Mouse (Mus musculus) liver, postnatal 0 days (tissue): Measurements from ENCODE around the gene Lsp1. TPM values are rescaled to one million over a fixed set of nuclear protein-coding genes. Genes with fewer than 3 reads are reported as not detected.

Source experiments
- ATAC-seq: fragments of 200-750 bp; cut with Nextera tagmentation; 2 replicates; pipeline ENCODE4 v1.8.0; 2017; ENCODE audit warnings: mild to moderate bottlenecking, moderate library complexity
- DNase-seq: peaks from one replicate; pipeline ENCODE4 v3.0.0-alpha.2; 2016
- H3K27ac ChIP-seq: fragments of 300-500 bp; sonication (generic); 2 replicates; pipeline ENCODE4 v1.5.1; 2014; ENCODE audit warnings: antibody characterized with exemption, moderate library complexity, mild to moderate bottlenecking, low read depth
- H3K27me3 ChIP-seq: fragments of 300-500 bp; sonication (generic); 2 replicates; pipeline ENCODE4 v1.6.1; 2014; ENCODE audit warnings: low read length, control low read depth, mixed read lengths; ENCODE audit not compliant: insufficient read depth
- H3K36me3 ChIP-seq: fragments of 300-500 bp; sonication (generic); replicated peaks from 2 replicates; pipeline ENCODE4 v1.6.1; 2014; ENCODE audit warnings: mild to moderate bottlenecking, control low read depth, low read length, moderate library complexity, mixed read lengths; ENCODE audit not compliant: insufficient read depth
- H3K4me1 ChIP-seq: fragments of 300-500 bp; sonication (generic); 2 replicates; pipeline ENCODE4 v1.6.1; 2014; ENCODE audit warnings: antibody characterized with exemption, mild to moderate bottlenecking, control low read depth; ENCODE audit not compliant: insufficient read depth
- H3K4me2 ChIP-seq: fragments of 300-500 bp; sonication (generic); 2 replicates; pipeline ENCODE4 v1.6.1; 2014; ENCODE audit warnings: low read depth, mild to moderate bottlenecking, low read length, moderate library complexity, mixed read lengths
- H3K4me3 ChIP-seq: fragments of 300-500 bp; sonication (generic); 2 replicates; pipeline ENCODE4 v1.5.1; 2014; ENCODE audit warnings: low read depth, low read length
- H3K9ac ChIP-seq: fragments of 300-500 bp; sonication (generic); replicated peaks from 2 replicates; pipeline ENCODE4 v1.6.1; 2014; ENCODE audit warnings: mild to moderate bottlenecking, moderate library complexity
- H3K9me3 ChIP-seq: fragments of 300-500 bp; sonication (generic); 2 replicates; pipeline ENCODE4 v1.6.1; 2016; ENCODE audit warnings: mild to moderate bottlenecking, control low read depth, low read length, mixed read lengths
- CTCF ChIP-seq: sonication (generic); IDR thresholded peaks from 2 replicates; pipeline ENCODE4 v1.5.1; 2016; ENCODE audit warnings: antibody characterized with exemption, low read depth
- EP300 ChIP-seq: IDR thresholded peaks from 2 replicates; pipeline ENCODE4 v1.6.1; 2016; ENCODE audit warnings: antibody characterized with exemption, low read depth, mild to moderate bottlenecking
- WGBS: fragments of 180-500 bp; shearing (Covaris S2); extraction: QIAGEN DNeasy Blood & Tissue Kit; methylation state at CpG from one replicate; pipeline ENCODE4 v1.1.7; 2014; ENCODE audit not compliant: insufficient replicate concordance; 5-methylcytosine and 5-hydroxymethylcytosine counted together
- polyA plus RNA-seq: library from polyadenylated mRNA; unstranded; fragments of >200 nt; fragmentation: Nextera tagmentation; extraction: Ambion mirVana; gene quantifications from 2 replicates; pipeline ENCODE4 v1.2.1, GENCODE M21; 2015

Gene Lsp1
- polyA plus RNA-seq, 1 experiment from 2014 or later = 31.5 TPM

DNA sequence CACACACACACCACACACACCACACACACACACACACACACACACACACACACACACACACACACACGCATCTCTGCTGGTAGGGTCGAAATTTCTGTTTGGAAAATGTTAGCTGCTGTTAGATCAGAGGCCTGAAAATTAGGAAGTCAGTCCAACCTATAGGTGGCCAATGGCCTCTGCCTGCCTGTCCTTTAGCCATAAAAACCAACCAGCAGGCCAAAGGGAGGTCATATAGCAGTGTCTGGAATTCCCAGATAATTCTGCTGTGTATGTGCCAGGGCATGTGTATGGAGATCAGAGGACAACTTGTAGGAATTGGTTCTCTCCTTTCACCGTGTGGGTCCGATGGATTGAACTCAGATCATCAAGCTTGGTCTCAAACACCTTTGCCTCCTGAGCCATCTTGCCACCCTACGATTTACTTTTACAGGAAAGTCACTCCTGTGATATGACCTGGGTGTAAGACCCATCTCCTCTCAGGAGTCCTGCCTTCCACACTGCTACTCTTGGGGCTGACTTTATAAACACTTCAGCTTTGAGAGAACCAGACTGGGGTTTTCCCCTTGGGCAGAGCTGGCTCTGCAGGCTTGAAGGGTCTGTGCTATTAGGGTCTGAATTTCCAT is 1.8 kb upstream of the Lsp1 start:
- Histone ChIP-seq H3K9ac (no peak overlapping the region), H3K9me3 (no peaks in the 10 kb centered on the region), H3K4me2 (no peak overlapping the region), H3K27me3 (no peaks in the 10 kb centered on the region), H3K36me3 (no peaks in the 10 kb centered on the region), H3K4me3 (no peak overlapping the region), H3K4me1 (peaks cover 10% of the 10 kb centered on the region), H3K27ac (no peak overlapping the region)
- no peak for DNase-seq
- ATAC-seq = no peak
- no peak for TF ChIP-seq EP300
- TF ChIP-seq CTCF = no peak
- WGBS = 76% methylated on average over 5 of the region's 5 CpGs

DNA sequence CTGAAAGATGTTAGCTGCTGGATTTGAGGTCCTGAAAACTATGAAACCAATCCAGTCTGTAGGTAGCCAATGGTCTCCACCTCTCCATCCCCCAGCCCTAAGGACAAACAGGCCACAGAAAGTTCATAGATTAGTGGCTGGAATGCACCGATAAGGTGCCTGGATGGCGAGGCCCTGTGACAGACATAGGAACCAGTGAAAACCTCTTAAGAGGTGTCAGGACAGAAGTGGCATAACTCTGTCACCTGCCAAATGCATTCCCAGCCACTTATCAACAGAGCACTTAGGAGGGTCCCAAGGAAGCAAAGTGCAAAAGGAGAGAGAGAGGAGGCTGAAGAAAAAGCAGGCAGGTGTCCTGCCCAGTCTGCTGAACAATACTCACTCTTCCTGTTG is 1.3 kb upstream of the Lsp1 start:
- Histone ChIP-seq H3K27me3 (no peaks in the 10 kb centered on the region), H3K36me3 (no peaks in the 10 kb centered on the region), H3K4me1 (peaks cover 10% of the 10 kb centered on the region), H3K4me2 (no peak overlapping the region), H3K9ac (no peak overlapping the region), H3K9me3 (no peaks in the 10 kb centered on the region), H3K27ac (no peak overlapping the region), H3K4me3 (no peak overlapping the region)
- 51% methylated on average over 2 of the region's 2 CpGs for WGBS
- TF ChIP-seq CTCF (no peak), EP300 (no peak)
- DNase-seq (no peak), ATAC-seq (no peak)

GRCm38 (mm10) chr7:142461446-142461845 is 837 bp downstream of the Lsp1 start:
- Histone ChIP-seq H3K27me3 (no peaks in the 10 kb centered on the region), H3K4me2 (peak overlapping the region; percentile 61), H3K36me3 (no peaks in the 10 kb centered on the region), H3K9me3 (no peaks in the 10 kb centered on the region), H3K27ac (peak overlapping the region; percentile 55; the same call in 1 of the 2 replicates), H3K9ac (peak overlapping the region; percentile 42), H3K4me1 (peaks cover 10% of the 10 kb centered on the region), H3K4me3 (peak overlapping the region; percentile 45)
- no peak for TF ChIP-seq EP300
- no peak for TF ChIP-seq CTCF
- ATAC-seq (peak; percentile 19; the same call in 1 of the 2 replicates), DNase-seq (no peak)
- WGBS = 55% methylated on average over 2 of the region's 2 CpGs

GRCm38 (mm10) chr7:142462190-142462589 is 1.6 kb downstream of the Lsp1 start:
- TF ChIP-seq EP300 (no peak), CTCF (no peak)
- Histone ChIP-seq H3K4me2 (peak overlapping the region; percentile 61), H3K36me3 (no peaks in the 10 kb centered on the region), H3K27me3 (no peaks in the 10 kb centered on the region), H3K9me3 (no peaks in the 10 kb centered on the region), H3K27ac (no peak overlapping the region), H3K4me1 (peaks cover 10% of the 10 kb centered on the region), H3K9ac (no peak overlapping the region), H3K4me3 (peak overlapping the region; percentile 45)
- no peak for ATAC-seq
- no peak for DNase-seq
- 66% methylated on average over 6 of the region's 6 CpGs for WGBS

DNA sequence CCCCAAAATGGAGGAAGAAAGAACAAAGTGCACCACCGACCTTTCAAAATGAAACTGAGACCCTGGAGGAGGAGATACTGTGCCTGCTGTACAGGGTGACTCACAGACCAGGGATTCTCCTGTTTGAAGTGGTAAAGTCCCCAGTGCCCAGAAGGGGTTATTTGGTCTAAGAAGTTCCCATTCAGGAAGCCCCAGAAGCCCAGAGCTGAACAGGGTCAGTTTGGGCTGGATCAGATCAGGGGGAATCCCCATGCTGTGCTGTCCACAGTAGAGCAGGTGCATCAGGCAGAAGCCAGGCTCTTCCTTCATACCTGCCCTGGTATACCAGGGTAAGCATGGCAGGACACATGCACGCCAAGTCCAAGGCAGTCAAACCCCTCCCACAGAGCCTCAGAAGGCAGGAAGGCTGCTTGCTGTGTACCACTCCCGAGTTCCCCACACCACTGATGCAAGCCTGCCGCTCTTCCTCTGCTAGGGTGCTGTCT is 2.0 kb downstream of the Lsp1 start:
- H3K4me3 ChIP-seq = peak overlapping the region; percentile 45
- TF ChIP-seq CTCF (no peak), EP300 (no peak)
- DNase-seq (no peak), ATAC-seq (no peak)
- H3K27ac ChIP-seq = no peak overlapping the region
- peaks cover 10% of the 10 kb centered on the region for H3K4me1 ChIP-seq
- 44% methylated on average over 4 of the region's 4 CpGs for WGBS
- no peaks in the 10 kb centered on the region for H3K27me3 ChIP-seq
- H3K36me3 ChIP-seq = no peaks in the 10 kb centered on the region
- H3K9ac ChIP-seq = no peak overlapping the region
- H3K4me2 ChIP-seq = peak overlapping the region; percentile 61
- no peaks in the 10 kb centered on the region for H3K9me3 ChIP-seq

- no peak overlapping the region for H3K9ac ChIP-seq
- H3K9me3 ChIP-seq = no peaks in the 10 kb centered on the region
- no peak overlapping the region for H3K4me2 ChIP-seq
- H3K4me1 ChIP-seq = no peaks in the 10 kb centered on the region
- ATAC-seq (no peak), DNase-seq (no peak)
- H3K4me3 ChIP-seq = no peak overlapping the region
- no peaks in the 10 kb centered on the region for H3K36me3 ChIP-seq
- no peaks in the 10 kb centered on the region for H3K27me3 ChIP-seq
- WGBS = 64% methylated on average over 7 of the region's 7 CpGs
- H3K27ac ChIP-seq = 0 out of 2 replicates have a peak overlapping the region, but pooled peaks have one; percentile 19
- TF ChIP-seq CTCF (no peak), EP300 (no peak)
Observed at GRCm38 (mm10) chr7:142470171-142470691, 9.6 kb downstream of the Lsp1 start.
